Mouse (Mus musculus) hindbrain, embryonic 10.5 days (tissue): ENCODE results near the gene Rnf216. TPM values are rescaled to one million over a fixed set of nuclear protein-coding genes. Genes with fewer than 3 reads are reported as not detected.
A peak's percentile ranks its signal among the peaks of the same experiment; 100 is the strongest.

ENCODE experiments used
- DNase-seq: peaks from one replicate; pipeline ENCODE4 v3.0.0-alpha.2; 2017; ENCODE audit warnings: low spot score
- H3K27ac ChIP-seq: fragments of 300-500 bp; sonication (generic); 2 replicates; pipeline ENCODE4 v1.5.1; 2016; ENCODE audit warnings: mild to moderate bottlenecking, moderate library complexity
- H3K27me3 ChIP-seq: fragments of 300-500 bp; sonication (generic); 2 replicates; pipeline ENCODE4 v1.6.1; 2016; ENCODE audit warnings: mild to moderate bottlenecking; ENCODE audit not compliant: poor library complexity, insufficient read depth, severe bottlenecking
- H3K36me3 ChIP-seq: fragments of 300-500 bp; sonication (generic); 2 replicates; pipeline ENCODE4 v1.6.1; 2016; ENCODE audit warnings: mild to moderate bottlenecking, moderate library complexity
- H3K4me1 ChIP-seq: fragments of 300-500 bp; sonication (generic); replicated peaks from 2 replicates; pipeline ENCODE4 v1.6.1; 2016; ENCODE audit warnings: mild to moderate bottlenecking
- H3K4me3 ChIP-seq: fragments of 300-500 bp; sonication (generic); 2 replicates; pipeline ENCODE4 v1.5.1; 2016; ENCODE audit warnings: mild to moderate bottlenecking, moderate library complexity
- H3K9me3 ChIP-seq: fragments of 300-500 bp; sonication (generic); 2 replicates; pipeline ENCODE4 v1.6.1; 2016; ENCODE audit warnings: mild to moderate bottlenecking, moderate library complexity
- WGBS: fragments of 180-500 bp; shearing (Covaris S2); methylation state at CpG from one replicate; pipeline ENCODE4 v1.1.7; 2016; 5-methylcytosine and 5-hydroxymethylcytosine counted together
- polyA plus RNA-seq: library from polyadenylated mRNA; unstranded; fragments of >200 nt; fragmentation: Nextera tagmentation; extraction: Ambion mirVana; gene quantifications from 2 replicates; pipeline ENCODE4 v1.2.1, GENCODE M21; 2016

Gene Rnf216
- polyA plus RNA-seq, 1 experiment from 2014 or later = 44.3 TPM

- peaks cover 84% of the 10 kb centered on the region for H3K36me3 ChIP-seq
- no peaks in the 10 kb centered on the region for H3K27me3 ChIP-seq
- WGBS = 89% methylated on average over 2 of the region's 2 CpGs
- no peak overlapping the region for H3K27ac ChIP-seq
- no peaks in the 10 kb centered on the region for H3K4me1 ChIP-seq
- H3K9me3 ChIP-seq = no peaks in the 10 kb centered on the region
- no peak overlapping the region for H3K4me3 ChIP-seq
- DNase-seq = no peak
Observed at GRCm38 (mm10) chr5:143023887-143024286, 88.9 kb downstream of the Rnf216 start.

- 87% methylated on average over 1 of the region's 1 CpGs for WGBS
Observed at GRCm38 (mm10) chr5:143022956-143023355, 89.8 kb downstream of the Rnf216 start.

GRCm38 (mm10) chr5:143017401-143017800 lies 95.4 kb downstream of the Rnf216 start:
- Histone ChIP-seq H3K4me1 (no peaks in the 10 kb centered on the region), H3K27me3 (no peaks in the 10 kb centered on the region), H3K4me3 (no peak overlapping the region), H3K27ac (0 out of 2 replicates have a peak overlapping the region, but pooled peaks have one; percentile 4), H3K9me3 (no peaks in the 10 kb centered on the region), H3K36me3 (peaks cover 75% of the 10 kb centered on the region)
- 87% methylated on average over 5 of the region's 5 CpGs for WGBS
- no peak for DNase-seq

More at GRCm38 (mm10) chr5:143022956-143023355, 89.8 kb downstream of the Rnf216 start:
- DNase-seq = no peak
- H3K9me3 ChIP-seq = no peaks in the 10 kb centered on the region
- H3K4me3 ChIP-seq = no peak overlapping the region
- no peaks in the 10 kb centered on the region for H3K4me1 ChIP-seq
- no peaks in the 10 kb centered on the region for H3K27me3 ChIP-seq
- H3K36me3 ChIP-seq = peaks cover 81% of the 10 kb centered on the region
- no peak overlapping the region for H3K27ac ChIP-seq

- Histone ChIP-seq H3K4me1 (peaks cover 7% of the 10 kb centered on the region; the same call in 1 of the 2 replicates), H3K27me3 (no peaks in the 10 kb centered on the region), H3K9me3 (no peaks in the 10 kb centered on the region), H3K36me3 (peaks cover 53% of the 10 kb centered on the region), H3K4me3 (no peak overlapping the region), H3K27ac (peak overlapping the region; percentile 71)
- 72% methylated on average over 11 of the region's 11 CpGs for WGBS
- peak; percentile 18 for DNase-seq
Observed at GRCm38 (mm10) chr5:143009383-143009782, 103.4 kb downstream of the Rnf216 start.

- Histone ChIP-seq H3K9me3 (no peaks in the 10 kb centered on the region), H3K27me3 (no peaks in the 10 kb centered on the region), H3K36me3 (peaks cover 25% of the 10 kb centered on the region), H3K4me1 (peaks cover 48% of the 10 kb centered on the region), H3K4me3 (no peak overlapping the region), H3K27ac (peak overlapping the region; percentile 84)
- peak; percentile 68 for DNase-seq
- 55% methylated on average over 9 of the region's 9 CpGs for WGBS
Observed at GRCm38 (mm10) chr5:143000654-143001500, 111.9 kb downstream of the Rnf216 start.

- peaks cover 27% of the 10 kb centered on the region for H3K36me3 ChIP-seq
- H3K27ac ChIP-seq = peak overlapping the region; percentile 84
- DNase-seq = no peak
- no peak overlapping the region for H3K4me3 ChIP-seq
- WGBS = 46% methylated on average over 4 of the region's 4 CpGs
- no peaks in the 10 kb centered on the region for H3K27me3 ChIP-seq
- H3K4me1 ChIP-seq = peaks cover 48% of the 10 kb centered on the region
- no peaks in the 10 kb centered on the region for H3K9me3 ChIP-seq
Observed at GRCm38 (mm10) chr5:143000091-143000490, 112.7 kb downstream of the Rnf216 start.

- 0 out of 2 replicates have a peak overlapping the region, but pooled peaks have one; percentile 68 for H3K27ac ChIP-seq
- H3K36me3 ChIP-seq = peaks cover 35% of the 10 kb centered on the region
- no peaks in the 10 kb centered on the region for H3K27me3 ChIP-seq
- H3K9me3 ChIP-seq = no peaks in the 10 kb centered on the region
- H3K4me1 ChIP-seq = peaks cover 52% of the 10 kb centered on the region
- H3K4me3 ChIP-seq = no peak overlapping the region
- DNase-seq = no peak
- WGBS = 33% methylated on average over 2 of the region's 2 CpGs
Observed at GRCm38 (mm10) chr5:142998171-142998570, 114.6 kb downstream of the Rnf216 start.

GRCm38 (mm10) chr5:142997526-142997925 lies 115.3 kb downstream of the Rnf216 start:
- Histone ChIP-seq H3K4me3 (no peak overlapping the region), H3K36me3 (peaks cover 35% of the 10 kb centered on the region), H3K27me3 (no peaks in the 10 kb centered on the region), H3K27ac (peak overlapping the region; percentile 68), H3K4me1 (peaks cover 52% of the 10 kb centered on the region), H3K9me3 (no peaks in the 10 kb centered on the region)
- 74% methylated on average over 9 of the region's 9 CpGs for WGBS
- DNase-seq = no peak

- WGBS = 93% methylated on average over 2 of the region's 2 CpGs
- Histone ChIP-seq H3K36me3 (peaks cover 61% of the 10 kb centered on the region), H3K27me3 (no peaks in the 10 kb centered on the region)
Observed at GRCm38 (mm10) chr5:142994746-142995145, 118.0 kb downstream of the Rnf216 start.

GRCm38 (mm10) chr5:142989167-142989566 lies 123.6 kb downstream of the Rnf216 start:
- H3K4me1 ChIP-seq = peaks cover 22% of the 10 kb centered on the region
- no peak for DNase-seq
- no peak overlapping the region for H3K4me3 ChIP-seq
- WGBS = 84% methylated on average over 3 of the region's 3 CpGs
- H3K27ac ChIP-seq = no peak overlapping the region; the same call in 1 of the 2 replicates
- peaks cover 43% of the 10 kb centered on the region for H3K36me3 ChIP-seq
- no peaks in the 10 kb centered on the region for H3K27me3 ChIP-seq
- H3K9me3 ChIP-seq = peaks cover 4% of the 10 kb centered on the region; the same call in 1 of the 2 replicates

More at GRCm38 (mm10) chr5:142994746-142995145, 118.0 kb downstream of the Rnf216 start:
- no peak for DNase-seq
- peaks cover 45% of the 10 kb centered on the region for H3K4me1 ChIP-seq
- no peaks in the 10 kb centered on the region for H3K9me3 ChIP-seq
- H3K27ac ChIP-seq = no peak overlapping the region
- H3K4me3 ChIP-seq = no peak overlapping the region

- 87% methylated on average over 5 of the region's 5 CpGs for WGBS
- H3K27ac ChIP-seq = no peak overlapping the region
- H3K4me3 ChIP-seq = no peak overlapping the region
- DNase-seq = no peak
- H3K9me3 ChIP-seq = peaks cover 4% of the 10 kb centered on the region; the same call in 1 of the 2 replicates
- H3K27me3 ChIP-seq = no peaks in the 10 kb centered on the region
- peaks cover 21% of the 10 kb centered on the region for H3K4me1 ChIP-seq
- peaks cover 36% of the 10 kb centered on the region for H3K36me3 ChIP-seq
Observed at GRCm38 (mm10) chr5:142988520-142988919, 124.3 kb downstream of the Rnf216 start.

GRCm38 (mm10) chr5:142984271-142984670 lies 128.5 kb downstream of the Rnf216 start:
- no peaks in the 10 kb centered on the region for H3K27me3 ChIP-seq
- H3K9me3 ChIP-seq = peaks cover 4% of the 10 kb centered on the region; the same call in 1 of the 2 replicates
- no peak overlapping the region for H3K27ac ChIP-seq
- no peak overlapping the region for H3K4me3 ChIP-seq
- 90% methylated on average over 10 of the region's 10 CpGs for WGBS
- DNase-seq = no peak
- no peaks in the 10 kb centered on the region for H3K36me3 ChIP-seq
- 0 out of 2 replicates have a peak, but pooled peaks cover 3% of the 10 kb centered on the region for H3K4me1 ChIP-seq

GRCm38 (mm10) chr5:142983174-142983573 lies 129.6 kb downstream of the Rnf216 start:
- Histone ChIP-seq H3K4me3 (no peak overlapping the region), H3K27me3 (no peaks in the 10 kb centered on the region), H3K9me3 (peaks cover 4% of the 10 kb centered on the region; the same call in 1 of the 2 replicates), H3K27ac (no peak overlapping the region), H3K36me3 (no peaks in the 10 kb centered on the region), H3K4me1 (0 out of 2 replicates have a peak, but pooled peaks cover 3% of the 10 kb centered on the region)
- DNase-seq = no peak
- WGBS = 74% methylated on average over 8 of the region's 8 CpGs
